Mouse (Mus musculus) liver, embryonic 14.5 days (tissue): ENCODE measurements around the gene Stat5b. TPM values are rescaled to one million over a fixed set of nuclear protein-coding genes. Genes with fewer than 3 reads are reported as not detected.

Source experiments
- ATAC-seq: fragments of 200-750 bp; cut with Nextera tagmentation; 2 replicates; pipeline ENCODE4 v1.8.0; 2017; ENCODE audit warnings: moderate number of reproducible peaks, mild to moderate bottlenecking, moderate library complexity; ENCODE audit not compliant: insufficient read depth
- DNase-seq, 3 experiments: peaks; one replicate each; pipeline ENCODE4 v3.0.0-alpha.2; 2012 to 2013; ENCODE audit warnings: low read depth in 3 of 3, low spot score in 3 of 3
- H3K27ac ChIP-seq: fragments of 300-500 bp; sonication (generic); 2 replicates; pipeline ENCODE4 v1.5.1; 2014; ENCODE audit warnings: moderate library complexity, mild to moderate bottlenecking, control low read depth, inconsistent platforms
- H3K27me3 ChIP-seq: fragments of 300-500 bp; sonication (generic); 2 replicates; pipeline ENCODE4 v1.6.1; 2014; ENCODE audit warnings: mild to moderate bottlenecking, low read length, moderate library complexity; ENCODE audit not compliant: control insufficient read depth, insufficient read depth
- H3K36me3 ChIP-seq: fragments of 300-500 bp; sonication (generic); replicated peaks from 2 replicates; pipeline ENCODE4 v1.6.1; 2014; ENCODE audit warnings: low read depth; ENCODE audit not compliant: control insufficient read depth, insufficient read depth
- H3K4me1 ChIP-seq, 2 experiments: fragments of 200-500 bp in 1 of 2; fragments of 300-500 bp in 1 of 2; sonication (generic) in 1 of 2; replicated peaks; 2 replicates each; pipeline ENCODE4 v1.6.1; 2012 to 2014; ENCODE audit warnings: antibody characterized with exemption in 1 of 2, inconsistent platforms in 1 of 2, low read length in 1 of 2; ENCODE audit not compliant: control insufficient read depth in 2 of 2, insufficient read depth in 2 of 2
- H3K4me2 ChIP-seq: fragments of 300-500 bp; sonication (generic); 2 replicates; pipeline ENCODE4 v1.6.1; 2014; ENCODE audit warnings: low read depth, mild to moderate bottlenecking, control low read depth, moderate library complexity
- H3K4me3 ChIP-seq, 2 experiments: fragments of 200-500 bp in 1 of 2; fragments of 300-500 bp in 1 of 2; sonication (generic) in 1 of 2; 2 replicates each; pipeline ENCODE4 v1.5.1; 2012 to 2014; ENCODE audit warnings: low read depth in 2 of 2, low read length in 2 of 2, mild to moderate bottlenecking in 2 of 2, control low read depth in 1 of 2, inconsistent platforms in 1 of 2, moderate library complexity in 1 of 2; ENCODE audit not compliant: insufficient read depth in 1 of 2
- H3K9ac ChIP-seq: fragments of 300-500 bp; sonication (generic); replicated peaks from 2 replicates; pipeline ENCODE4 v1.6.1; 2014; ENCODE audit warnings: mild to moderate bottlenecking, control low read depth, moderate library complexity
- H3K9me3 ChIP-seq: fragments of 300-500 bp; sonication (generic); 2 replicates; pipeline ENCODE4 v1.6.1; 2016; ENCODE audit warnings: low read length, mixed read lengths; ENCODE audit not compliant: control insufficient read depth
- CTCF ChIP-seq: IDR thresholded peaks from 2 replicates; pipeline ENCODE4 v1.5.1; 2016; ENCODE audit warnings: antibody characterized with exemption, low read depth, control low read depth
- EP300 ChIP-seq: IDR thresholded peaks from 2 replicates; pipeline ENCODE4 v1.6.1; 2016; ENCODE audit warnings: antibody characterized with exemption, low read depth
- WGBS: fragments of 180-500 bp; shearing (Covaris S2); extraction: QIAGEN DNeasy Blood & Tissue Kit; methylation state at CpG from one replicate; pipeline ENCODE4 v1.1.7; 2014; ENCODE audit not compliant: insufficient replicate concordance; 5-methylcytosine and 5-hydroxymethylcytosine counted together
- polyA plus RNA-seq, 2 experiments: library from polyadenylated mRNA; depleted of rRNA in 1 of 2; stranded (reverse) in 1 of 2; unstranded in 1 of 2; fragments of >200 nt; fragmentation: Nextera tagmentation in 1 of 2; extraction: Ambion mirVana in 1 of 2; gene quantifications; 2 replicates each; pipeline versions ENCODE4 v1.2.1 to v1.2.3; 2012 to 2014

The Stat5b gene
- polyA plus RNA-seq, 2 experiments, result 12.4 to 16.4 TPM

- DNase-seq (no peak), ATAC-seq (no peak)
- peaks cover 0 to 2% of the 10 kb centered on the region in 2 experiments; a peak in 1 of 4 replicates for H3K4me1 ChIP-seq
- TF ChIP-seq CTCF, result no peak
- TF ChIP-seq EP300, result no peak
- H3K27me3 ChIP-seq, result no peaks in the 10 kb centered on the region
- H3K4me3 ChIP-seq, result no peak overlapping the region
- H3K9me3 ChIP-seq, result no peaks in the 10 kb centered on the region
- 73% methylated on average over 8 of the region's 8 CpGs for WGBS
- no peak overlapping the region for H3K4me2 ChIP-seq
- H3K36me3 ChIP-seq, result peaks cover 22% of the 10 kb centered on the region
- H3K9ac ChIP-seq, result no peak overlapping the region
- H3K27ac ChIP-seq, result no peak overlapping the region
Measured at GRCm38 (mm10) chr11:100780247-100780646, 70.3 kb downstream of the Stat5b start.

- WGBS, result 41% methylated on average over 3 of the region's 3 CpGs
- DNase-seq (no peak), ATAC-seq (no peak)
- Histone ChIP-seq H3K9me3 (no peaks in the 10 kb centered on the region), H3K36me3 (peaks cover 16% of the 10 kb centered on the region), H3K4me3 (no peak overlapping the region), H3K4me1 (no peaks in the 10 kb centered on the region), H3K9ac (no peak overlapping the region), H3K27ac (no peak overlapping the region), H3K27me3 (no peaks in the 10 kb centered on the region), H3K4me2 (no peak overlapping the region)
- no peak for TF ChIP-seq EP300
- no peak for TF ChIP-seq CTCF
Measured at GRCm38 (mm10) chr11:100778069-100778468, 72.5 kb downstream of the Stat5b start.

- Histone ChIP-seq H3K4me1 (0 out of 4 replicates have a peak, but pooled peaks cover 0 to 2% of the 10 kb centered on the region in 2 experiments), H3K9me3 (no peaks in the 10 kb centered on the region), H3K27me3 (no peaks in the 10 kb centered on the region), H3K4me3 (no peak overlapping the region), H3K9ac (no peak overlapping the region), H3K36me3 (peaks cover 5% of the 10 kb centered on the region; the same call in 1 of the 2 replicates), H3K4me2 (no peak overlapping the region), H3K27ac (no peak overlapping the region)
- TF ChIP-seq EP300 (no peak), CTCF (no peak)
- ATAC-seq (no peak), DNase-seq (no peak)
- WGBS, result 76% methylated on average over 10 of the region's 10 CpGs
Measured at GRCm38 (mm10) chr11:100775921-100776320, 74.6 kb downstream of the Stat5b start.

- Histone ChIP-seq H3K27me3 (no peaks in the 10 kb centered on the region), H3K27ac (no peak overlapping the region), H3K4me2 (no peak overlapping the region), H3K36me3 (peaks cover 4% of the 10 kb centered on the region; the same call in 1 of the 2 replicates), H3K9ac (no peak overlapping the region), H3K4me1 (0 out of 4 replicates have a peak, but pooled peaks cover 0 to 3% of the 10 kb centered on the region in 2 experiments), H3K4me3 (no peak overlapping the region), H3K9me3 (no peaks in the 10 kb centered on the region)
- TF ChIP-seq CTCF, result no peak
- no peak for TF ChIP-seq EP300
- WGBS, result 60% methylated on average over 4 of the region's 4 CpGs
- ATAC-seq, result no peak
- DNase-seq, result no peak
Measured at GRCm38 (mm10) chr11:100774261-100774660, 76.3 kb downstream of the Stat5b start.

GRCm38 (mm10) chr11:100770646-100771408 lies 79.7 kb downstream of the Stat5b start, which contains the start of gene Ghdc:
Gene Ghdc, minus strand, starts transcription at chr11:100770957.
- peak; percentile 46 to 53 (median 48) for DNase-seq
- Histone ChIP-seq H3K4me1 (0 out of 4 replicates have a peak, but pooled peaks cover 0 to 3% of the 10 kb centered on the region in 2 experiments), H3K4me3 (peak within 1 kb of the TSS; percentile 61 to 62), H3K9me3 (no peaks in the 10 kb centered on the region), H3K9ac (peak within 1 kb of the TSS; percentile 54), H3K27me3 (no peaks in the 10 kb centered on the region), H3K27ac (no peak within 1 kb of the TSS), H3K36me3 (no peaks in the 10 kb centered on the region), H3K4me2 (peak within 1 kb of the TSS; percentile 74)
- WGBS, result 7% methylated on average over 17 of the region's 17 CpGs
- ATAC-seq, result peak; percentile 59
- TF ChIP-seq EP300, result no peak
- TF ChIP-seq CTCF, result no peak
